Mouse (Mus musculus) C2C12 (cell line): ENCODE data around the gene Capzb. TPM values are rescaled to one million over a fixed set of nuclear protein-coding genes. Genes with fewer than 3 reads are reported as not detected.

Experiments used
- H3K27me3 ChIP-seq: one replicate; pipeline ENCODE4 v1.6.1; 2011; ENCODE audit not compliant: control insufficient read depth, insufficient read depth, insufficient read length
- H3K36me3 ChIP-seq: one replicate; pipeline ENCODE4 v1.6.1; 2011; ENCODE audit not compliant: control insufficient read depth, insufficient read depth
- H3K4me3 ChIP-seq: one replicate; pipeline ENCODE4 v1.5.1; 2011; ENCODE audit warnings: mild to moderate bottlenecking, control low read depth; ENCODE audit not compliant: poor library complexity, insufficient read depth, severe bottlenecking
- H3K79me2 ChIP-seq: one replicate; pipeline ENCODE4 v1.6.1; 2011; ENCODE audit not compliant: control insufficient read depth, insufficient read depth
- H3K79me3 ChIP-seq: one replicate; pipeline ENCODE4 v1.6.1; 2011; ENCODE audit warnings: low read depth, control low read depth
- H3ac ChIP-seq: one replicate; pipeline ENCODE3; 2011; ENCODE audit warnings: low read depth; ENCODE audit not compliant: control insufficient read depth, insufficient read length
- CEBPB ChIP-seq: IDR thresholded peaks from one replicate; pipeline ENCODE4 v1.6.1; 2011; ENCODE audit warnings: low read depth, mild to moderate bottlenecking, control low read depth, moderate library complexity
- CTCF ChIP-seq: IDR thresholded peaks from one replicate; pipeline ENCODE4 v1.5.1; 2011; ENCODE audit not compliant: control insufficient read depth, insufficient read depth, insufficient read length
- FOSL1 ChIP-seq: IDR thresholded peaks from one replicate; pipeline ENCODE4 v1.8.0; 2011; ENCODE audit warnings: mild to moderate bottlenecking, low read length; ENCODE audit not compliant: poor library complexity, insufficient read depth, severe bottlenecking
- MAX ChIP-seq: IDR thresholded peaks from one replicate; pipeline ENCODE4 v1.6.1; 2011; ENCODE audit warnings: mild to moderate bottlenecking, control low read depth
- MYOD1 ChIP-seq: IDR thresholded peaks from one replicate; pipeline ENCODE4 v1.6.1; 2011; ENCODE audit warnings: low read depth; ENCODE audit not compliant: control insufficient read depth, insufficient read length
- MYOG ChIP-seq: IDR thresholded peaks from one replicate; pipeline ENCODE4 v1.6.1; 2011; ENCODE audit not compliant: control insufficient read depth, insufficient read length; ENCODE audit errors: extremely low read depth
- USF1 ChIP-seq: IDR thresholded peaks from one replicate; pipeline ENCODE4 v1.6.1; 2011; ENCODE audit warnings: low read depth, mild to moderate bottlenecking, control low read depth, moderate library complexity
- polyA plus RNA-seq: library from polyadenylated mRNA; unstranded; fragments of >200 nt; fragmentation: generic; extraction: Trizol; gene quantifications from one replicate; pipeline ENCODE4 v1.2.1, GENCODE M21; 2012; ENCODE audit warnings: missing spikeins

Capzb gene
- polyA plus RNA-seq, 1 experiment, result 362 TPM

DNA sequence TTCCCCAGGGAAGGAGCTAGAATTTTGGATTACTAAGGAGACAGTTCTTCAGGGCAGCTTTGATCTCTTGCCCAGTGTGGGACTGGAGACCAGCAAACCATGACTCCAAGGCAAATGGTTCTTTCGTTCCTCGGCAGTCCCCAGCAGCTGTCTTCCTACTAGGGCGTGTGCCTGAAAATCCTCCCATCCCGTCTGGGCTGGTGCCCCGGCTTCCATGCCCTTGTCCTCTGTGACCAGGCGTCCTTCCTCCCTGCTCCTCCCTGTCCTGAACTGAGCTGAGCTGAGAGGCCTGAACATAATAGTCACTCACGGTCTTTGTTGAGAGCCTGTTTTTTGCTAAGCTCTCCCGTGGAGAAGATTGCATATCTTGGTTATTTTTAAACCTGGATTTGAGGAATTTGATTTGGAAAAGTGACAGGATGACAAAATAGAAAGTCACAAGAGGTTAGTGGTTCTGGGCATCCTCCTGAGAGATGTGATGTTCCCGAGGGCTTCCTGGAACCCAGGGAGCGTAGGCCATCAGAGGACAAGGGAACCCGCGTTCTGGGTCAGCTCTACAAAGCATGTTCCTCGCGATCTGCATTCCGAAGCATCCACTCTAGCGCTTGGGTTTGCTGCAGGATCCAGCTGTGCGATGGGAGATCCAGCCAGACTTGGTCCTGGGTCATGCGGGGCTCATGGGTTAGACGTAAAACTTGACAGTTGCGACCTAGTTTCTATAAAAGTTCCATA lies 38.0 kb upstream of the Capzb start:
- Histone ChIP-seq H3K36me3 (no peaks in the 10 kb centered on the region), H3K27me3 (no peaks in the 10 kb centered on the region), H3ac (no peak overlapping the region), H3K4me3 (no peak overlapping the region), H3K79me3 (no peaks in the 10 kb centered on the region), H3K79me2 (no peaks in the 10 kb centered on the region)
- no peak for TF ChIP-seq CTCF

DNA sequence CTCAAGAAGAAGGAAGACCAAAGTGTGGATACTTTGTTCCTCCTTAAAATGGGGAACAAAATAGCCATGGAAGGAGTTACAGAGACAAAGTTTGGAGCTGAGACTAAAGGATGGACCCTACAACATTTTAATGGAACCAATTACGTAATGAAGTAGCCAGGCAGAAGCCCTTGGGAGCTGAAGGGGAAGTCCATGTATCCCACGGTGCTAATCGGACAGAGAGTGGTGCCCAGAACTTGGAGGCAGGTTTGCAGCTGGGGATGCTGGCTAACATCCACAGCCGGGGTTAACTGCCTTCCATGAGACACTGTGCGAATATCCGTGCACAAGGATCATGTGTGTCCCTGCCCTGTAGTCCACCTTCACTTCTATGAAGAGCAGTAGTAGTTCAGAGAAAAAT lies 36.2 kb upstream of the Capzb start:
- Histone ChIP-seq H3K27me3 (no peaks in the 10 kb centered on the region), H3K79me3 (no peaks in the 10 kb centered on the region), H3K79me2 (no peaks in the 10 kb centered on the region), H3K36me3 (no peaks in the 10 kb centered on the region), H3ac (no peak overlapping the region), H3K4me3 (no peak overlapping the region)
- no peak for TF ChIP-seq FOSL1
- TF ChIP-seq CTCF, result no peak
- no peak for TF ChIP-seq USF1
- no peak for TF ChIP-seq MAX
- no peak for TF ChIP-seq MYOG
- no peak for TF ChIP-seq MYOD1
- TF ChIP-seq CEBPB, result no peak

DNA sequence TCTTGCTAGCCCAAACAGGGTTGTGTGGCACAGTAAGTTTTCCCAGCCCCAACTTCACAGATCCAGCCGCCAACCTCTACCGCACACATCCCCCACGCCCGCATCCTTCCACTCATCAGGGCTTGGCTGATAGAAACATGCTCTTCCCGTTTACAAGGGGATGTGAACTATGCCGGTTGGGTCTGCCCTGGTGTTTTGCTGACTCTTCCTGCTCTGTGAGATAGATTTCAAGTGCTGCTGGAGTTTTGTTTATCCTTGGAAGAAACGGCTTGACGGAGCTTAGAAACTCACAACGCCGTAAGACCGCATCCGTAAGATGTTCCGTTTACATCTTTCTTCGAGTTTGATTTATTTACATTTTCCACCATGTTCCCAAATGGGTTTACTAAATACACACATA lies 34.3 kb upstream of the Capzb start:
- TF ChIP-seq FOSL1 (no peak), MYOG (no peak), MAX (no peak), MYOD1 (no peak), USF1 (no peak), CEBPB (no peak), CTCF (no peak)
- H3ac ChIP-seq, result no peak overlapping the region

DNA sequence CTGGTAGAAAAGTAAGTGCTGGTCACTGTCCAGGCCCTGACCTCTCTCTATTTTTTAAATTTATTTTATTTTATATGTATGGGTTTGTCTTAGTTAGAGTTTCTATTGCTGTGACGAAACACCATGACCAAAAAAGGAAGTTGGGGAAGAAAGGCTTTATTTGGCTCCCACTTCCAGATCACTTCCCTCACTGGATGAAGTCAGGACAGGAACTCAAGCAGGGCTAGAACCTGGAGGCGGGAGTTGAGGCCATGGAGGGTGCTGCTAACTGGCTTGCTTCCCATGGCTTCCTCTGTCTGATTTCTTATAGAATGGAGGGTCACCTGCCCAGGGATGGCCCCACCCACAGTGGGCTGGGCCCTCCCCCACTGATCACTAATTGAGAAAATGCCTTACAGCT lies 31.6 kb upstream of the Capzb start:
- Histone ChIP-seq H3K79me2 (no peaks in the 10 kb centered on the region), H3K79me3 (no peaks in the 10 kb centered on the region), H3K27me3 (no peaks in the 10 kb centered on the region), H3ac (no peak overlapping the region), H3K36me3 (no peaks in the 10 kb centered on the region), H3K4me3 (no peak overlapping the region)
- TF ChIP-seq MYOG (no peak), CTCF (no peak), FOSL1 (no peak), MYOD1 (no peak), CEBPB (no peak)

More for the DNA sequence above, 34.3 kb upstream of the Capzb start:
- no peaks in the 10 kb centered on the region for H3K27me3 ChIP-seq
- H3K36me3 ChIP-seq, result no peaks in the 10 kb centered on the region
- H3K79me3 ChIP-seq, result no peaks in the 10 kb centered on the region
- H3K4me3 ChIP-seq, result no peak overlapping the region
- H3K79me2 ChIP-seq, result no peaks in the 10 kb centered on the region

DNA sequence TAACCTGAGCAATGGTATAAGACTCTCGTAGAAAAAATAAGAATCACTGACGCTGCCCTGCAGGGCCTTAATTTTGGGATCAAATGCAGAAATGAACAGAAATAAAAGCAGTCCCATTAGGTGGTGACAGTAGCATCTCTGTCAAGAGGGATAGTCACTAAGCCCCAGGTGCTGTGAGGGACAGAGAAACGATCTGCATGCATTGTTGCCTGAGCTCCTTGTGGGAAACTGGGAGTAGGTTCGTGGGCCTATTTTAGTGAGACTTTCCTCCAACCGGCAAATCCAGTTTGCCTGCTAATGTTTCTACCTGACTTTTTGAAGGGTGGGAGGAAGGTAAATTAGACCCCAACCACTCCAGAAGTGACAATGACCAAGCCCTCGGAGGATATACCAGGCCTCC lies 28.6 kb upstream of the Capzb start:
- no peak overlapping the region for H3ac ChIP-seq
- no peaks in the 10 kb centered on the region for H3K79me3 ChIP-seq
- no peaks in the 10 kb centered on the region for H3K79me2 ChIP-seq
- TF ChIP-seq MYOD1 (no peak), USF1 (no peak), CTCF (no peak), MYOG (no peak), CEBPB (no peak), FOSL1 (no peak), MAX (no peak)
- H3K27me3 ChIP-seq, result no peaks in the 10 kb centered on the region
- H3K4me3 ChIP-seq, result no peak overlapping the region
- no peaks in the 10 kb centered on the region for H3K36me3 ChIP-seq

- no peak for TF ChIP-seq MYOD1
- TF ChIP-seq FOSL1, result no peak
- no peak for TF ChIP-seq CEBPB
- TF ChIP-seq MAX, result no peak
- no peak for TF ChIP-seq MYOG
- TF ChIP-seq CTCF, result no peak
- no peak for TF ChIP-seq USF1
- Histone ChIP-seq H3ac (no peak overlapping the region), H3K4me3 (no peak overlapping the region), H3K36me3 (no peaks in the 10 kb centered on the region), H3K79me2 (no peaks in the 10 kb centered on the region), H3K27me3 (no peaks in the 10 kb centered on the region), H3K79me3 (no peaks in the 10 kb centered on the region)
Observed at GRCm38 (mm10) chr4:139165259-139165658, 27.4 kb upstream of the Capzb start.
